Mouse (Mus musculus) hindbrain, embryonic 13.5 days (tissue): ENCODE results near the gene Adipor1. TPM values are rescaled to one million over a fixed set of nuclear protein-coding genes. Genes with fewer than 3 reads are reported as not detected.
A peak's percentile ranks its signal among the peaks of the same experiment; 100 is the strongest.

Experiments used
- ATAC-seq: fragments of 200-750 bp; cut with Nextera tagmentation; 2 replicates; pipeline ENCODE4 v1.8.0; 2017; ENCODE audit warnings: moderate TSS enrichment; ENCODE audit not compliant: low FRiP score
- H3K27ac ChIP-seq: fragments of 300-500 bp; sonication (generic); 2 replicates; pipeline ENCODE4 v1.5.1; 2015; ENCODE audit warnings: inconsistent platforms, mild to moderate bottlenecking, moderate library complexity
- H3K27me3 ChIP-seq: fragments of 300-500 bp; sonication (generic); 2 replicates; pipeline ENCODE4 v1.6.1; 2015; ENCODE audit warnings: mild to moderate bottlenecking, inconsistent platforms
- H3K36me3 ChIP-seq: fragments of 300-500 bp; sonication (generic); 2 replicates; pipeline ENCODE4 v1.6.1; 2015; ENCODE audit warnings: mild to moderate bottlenecking, inconsistent platforms
- H3K4me1 ChIP-seq: fragments of 300-500 bp; sonication (generic); replicated peaks from 2 replicates; pipeline ENCODE4 v1.6.1; 2015; ENCODE audit warnings: inconsistent platforms
- H3K4me2 ChIP-seq: fragments of 300-500 bp; sonication (generic); 2 replicates; pipeline ENCODE4 v1.6.1; 2015; ENCODE audit warnings: inconsistent platforms, mild to moderate bottlenecking, moderate library complexity
- H3K4me3 ChIP-seq: fragments of 300-500 bp; sonication (generic); 2 replicates; pipeline ENCODE4 v1.5.1; 2015; ENCODE audit warnings: mild to moderate bottlenecking, inconsistent platforms
- H3K9ac ChIP-seq: fragments of 300-500 bp; sonication (generic); 2 replicates; pipeline ENCODE4 v1.6.1; 2015; ENCODE audit warnings: mild to moderate bottlenecking, inconsistent platforms
- H3K9me3 ChIP-seq: fragments of 300-500 bp; sonication (generic); 2 replicates; pipeline ENCODE4 v1.6.1; 2016; ENCODE audit warnings: inconsistent platforms
- WGBS: fragments of 180-500 bp; shearing (Covaris S2); methylation state at CpG from one replicate; pipeline ENCODE4 v1.1.7; 2015; 5-methylcytosine and 5-hydroxymethylcytosine counted together
- polyA plus RNA-seq: library from polyadenylated mRNA; unstranded; fragments of >200 nt; fragmentation: Nextera tagmentation; extraction: Ambion mirVana; gene quantifications from 2 replicates; pipeline ENCODE4 v1.2.1, GENCODE M21; 2015

Adipor1 gene
- 69.8 and 72.0 TPM in 2 replicates for polyA plus RNA-seq

GRCm38 (mm10) chr1:134415168-134415831 is at the start of gene Adipor1:
Gene Adipor1 (plus strand): TSS chr1:134415378.
- Histone ChIP-seq H3K27me3 (no peaks in the 10 kb centered on the region), H3K4me2 (peak within 1 kb of the TSS; percentile 66), H3K36me3 (peaks cover 9% of the 10 kb centered on the region; the same call in 1 of the 2 replicates), H3K9ac (peak within 1 kb of the TSS; percentile 90), H3K4me1 (peaks cover 52% of the 10 kb centered on the region), H3K27ac (peak within 1 kb of the TSS; percentile 97), H3K9me3 (no peaks in the 10 kb centered on the region), H3K4me3 (peak within 1 kb of the TSS; percentile 84)
- peak; percentile 100 for ATAC-seq
- WGBS, result under 1% methylated on average over 59 of the region's 77 CpGs

GRCm38 (mm10) chr1:134365491-134365890 is 49.7 kb upstream of the Adipor1 start:
- no peaks in the 10 kb centered on the region for H3K36me3 ChIP-seq
- H3K27ac ChIP-seq, result no peak overlapping the region
- WGBS, result 69% methylated on average over 5 of the region's 5 CpGs
- ATAC-seq, result no peak
- H3K27me3 ChIP-seq, result 0 out of 2 replicates have a peak, but pooled peaks cover 6% of the 10 kb centered on the region
- no peak overlapping the region for H3K9ac ChIP-seq
- H3K4me3 ChIP-seq, result no peak overlapping the region
- no peak overlapping the region for H3K4me2 ChIP-seq
- peaks cover 8% of the 10 kb centered on the region for H3K4me1 ChIP-seq
- no peaks in the 10 kb centered on the region for H3K9me3 ChIP-seq

GRCm38 (mm10) chr1:134368777-134369337 is 46.3 kb upstream of the Adipor1 start:
- no peak overlapping the region for H3K9ac ChIP-seq
- H3K4me2 ChIP-seq, result no peak overlapping the region
- H3K4me3 ChIP-seq, result no peak overlapping the region
- ATAC-seq, result no peak
- 59% methylated on average over 9 of the region's 9 CpGs for WGBS
- 0 out of 2 replicates have a peak, but pooled peaks cover 6% of the 10 kb centered on the region for H3K27me3 ChIP-seq
- H3K27ac ChIP-seq, result no peak overlapping the region
- H3K9me3 ChIP-seq, result no peaks in the 10 kb centered on the region
- no peaks in the 10 kb centered on the region for H3K36me3 ChIP-seq
- H3K4me1 ChIP-seq, result no peaks in the 10 kb centered on the region

GRCm38 (mm10) chr1:134374124-134374523 is 41.1 kb upstream of the Adipor1 start:
- no peaks in the 10 kb centered on the region for H3K4me1 ChIP-seq
- H3K4me3 ChIP-seq, result no peak overlapping the region
- H3K9me3 ChIP-seq, result no peaks in the 10 kb centered on the region
- no peak overlapping the region for H3K9ac ChIP-seq
- no peak overlapping the region for H3K27ac ChIP-seq
- no peaks in the 10 kb centered on the region for H3K36me3 ChIP-seq
- no peak for ATAC-seq
- H3K27me3 ChIP-seq, result no peaks in the 10 kb centered on the region
- no peak overlapping the region for H3K4me2 ChIP-seq
- 85% methylated on average over 2 of the region's 2 CpGs for WGBS

- Histone ChIP-seq H3K27ac (no peak overlapping the region), H3K4me1 (peaks cover 11% of the 10 kb centered on the region), H3K4me2 (no peak overlapping the region), H3K4me3 (no peak overlapping the region), H3K9me3 (no peaks in the 10 kb centered on the region), H3K27me3 (no peaks in the 10 kb centered on the region), H3K9ac (no peak overlapping the region), H3K36me3 (no peaks in the 10 kb centered on the region)
- no peak for ATAC-seq
- WGBS, result 83% methylated on average over 2 of the region's 2 CpGs
Observed at GRCm38 (mm10) chr1:134381051-134381450, 34.1 kb upstream of the Adipor1 start.

- WGBS, result 15% methylated on average over 19 of the region's 19 CpGs
- Histone ChIP-seq H3K9ac (peak overlapping the region; percentile 55; the same call in 1 of the 2 replicates), H3K36me3 (no peaks in the 10 kb centered on the region), H3K9me3 (no peaks in the 10 kb centered on the region), H3K4me3 (peak overlapping the region; percentile 25), H3K27ac (no peak overlapping the region), H3K4me2 (peak overlapping the region; percentile 49), H3K27me3 (no peaks in the 10 kb centered on the region), H3K4me1 (peaks cover 11% of the 10 kb centered on the region)
- ATAC-seq, result no peak
Observed at GRCm38 (mm10) chr1:134381795-134382625, 33.2 kb upstream of the Adipor1 start.

- H3K4me2 ChIP-seq, result no peak overlapping the region
- H3K27me3 ChIP-seq, result no peaks in the 10 kb centered on the region
- H3K27ac ChIP-seq, result no peak overlapping the region
- WGBS, result 92% methylated on average over 4 of the region's 4 CpGs
- H3K4me1 ChIP-seq, result peaks cover 11% of the 10 kb centered on the region
- H3K36me3 ChIP-seq, result no peaks in the 10 kb centered on the region
- ATAC-seq, result no peak
- no peak overlapping the region for H3K4me3 ChIP-seq
- no peak overlapping the region for H3K9ac ChIP-seq
- H3K9me3 ChIP-seq, result no peaks in the 10 kb centered on the region
Observed at GRCm38 (mm10) chr1:134384581-134384980, 30.6 kb upstream of the Adipor1 start.

GRCm38 (mm10) chr1:134385176-134385575 is 30.0 kb upstream of the Adipor1 start:
- Histone ChIP-seq H3K27me3 (no peaks in the 10 kb centered on the region), H3K36me3 (no peaks in the 10 kb centered on the region), H3K4me1 (peaks cover 11% of the 10 kb centered on the region), H3K4me3 (no peak overlapping the region), H3K9me3 (no peaks in the 10 kb centered on the region), H3K27ac (no peak overlapping the region), H3K9ac (no peak overlapping the region), H3K4me2 (no peak overlapping the region)
- ATAC-seq, result no peak

- Histone ChIP-seq H3K27me3 (no peaks in the 10 kb centered on the region), H3K36me3 (no peaks in the 10 kb centered on the region), H3K27ac (no peak within 1 kb of the TSS), H3K4me1 (peaks cover 11% of the 10 kb centered on the region), H3K9me3 (no peaks in the 10 kb centered on the region), H3K4me2 (no peak within 1 kb of the TSS), H3K4me3 (no peak within 1 kb of the TSS), H3K9ac (no peak within 1 kb of the TSS)
- 94% methylated on average over 1 of the region's 1 CpGs for WGBS
- no peak for ATAC-seq
Observed at GRCm38 (mm10) chr1:134385666-134386065, 29.5 kb upstream of the Adipor1 start, which contains the start of gene 4933406M09Rik. Gene 4933406M09Rik (plus strand): TSS chr1:134385940.

GRCm38 (mm10) chr1:134393827-134394226 is 21.4 kb upstream of the Adipor1 start:
- no peak overlapping the region for H3K4me2 ChIP-seq
- 65% methylated on average over 5 of the region's 5 CpGs for WGBS
- ATAC-seq, result no peak
- H3K9me3 ChIP-seq, result no peaks in the 10 kb centered on the region
- no peaks in the 10 kb centered on the region for H3K36me3 ChIP-seq
- H3K27me3 ChIP-seq, result no peaks in the 10 kb centered on the region
- H3K9ac ChIP-seq, result no peak overlapping the region
- H3K4me3 ChIP-seq, result no peak overlapping the region
- H3K4me1 ChIP-seq, result no peaks in the 10 kb centered on the region
- no peak overlapping the region for H3K27ac ChIP-seq

- ATAC-seq, result no peak
- H3K9ac ChIP-seq, result no peak overlapping the region
- no peaks in the 10 kb centered on the region for H3K36me3 ChIP-seq
- 89% methylated on average over 12 of the region's 12 CpGs for WGBS
- H3K4me1 ChIP-seq, result no peaks in the 10 kb centered on the region
- no peak overlapping the region for H3K27ac ChIP-seq
- H3K9me3 ChIP-seq, result no peaks in the 10 kb centered on the region
- H3K27me3 ChIP-seq, result 0 out of 2 replicates have a peak, but pooled peaks cover 5% of the 10 kb centered on the region
- no peak overlapping the region for H3K4me2 ChIP-seq
- no peak overlapping the region for H3K4me3 ChIP-seq
Observed at GRCm38 (mm10) chr1:134398210-134398609, 17.0 kb upstream of the Adipor1 start.

GRCm38 (mm10) chr1:134399735-134400134 is 15.4 kb upstream of the Adipor1 start:
- H3K4me3 ChIP-seq, result no peak overlapping the region
- ATAC-seq, result no peak
- H3K9me3 ChIP-seq, result no peaks in the 10 kb centered on the region
- 55% methylated on average over 5 of the region's 5 CpGs for WGBS
- no peak overlapping the region for H3K27ac ChIP-seq
- no peak overlapping the region for H3K9ac ChIP-seq
- no peaks in the 10 kb centered on the region for H3K4me1 ChIP-seq
- 0 out of 2 replicates have a peak, but pooled peaks cover 5% of the 10 kb centered on the region for H3K27me3 ChIP-seq
- no peaks in the 10 kb centered on the region for H3K36me3 ChIP-seq
- H3K4me2 ChIP-seq, result no peak overlapping the region
